Mouse (Mus musculus) small intestine, adult 2 months (tissue): ENCODE data around the gene Igfbp3.

Source experiments
- CTCF ChIP-seq: fragments of 200-500 bp; IDR thresholded peaks from 2 replicates; pipeline ENCODE4 v1.5.1; 2012; ENCODE audit warnings: low read depth, mild to moderate bottlenecking, control low read depth, inconsistent platforms, low read length, moderate library complexity, mixed read lengths; ENCODE audit not compliant: insufficient replicate concordance, insufficient read length; ENCODE audit errors: extremely low read depth
- POLR2A ChIP-seq: fragments of 200-500 bp; IDR thresholded peaks from 2 replicates; pipeline ENCODE4 v1.6.1; 2012; ENCODE audit warnings: low read depth, mild to moderate bottlenecking, control low read depth, inconsistent platforms, low read length, moderate library complexity

DNA sequence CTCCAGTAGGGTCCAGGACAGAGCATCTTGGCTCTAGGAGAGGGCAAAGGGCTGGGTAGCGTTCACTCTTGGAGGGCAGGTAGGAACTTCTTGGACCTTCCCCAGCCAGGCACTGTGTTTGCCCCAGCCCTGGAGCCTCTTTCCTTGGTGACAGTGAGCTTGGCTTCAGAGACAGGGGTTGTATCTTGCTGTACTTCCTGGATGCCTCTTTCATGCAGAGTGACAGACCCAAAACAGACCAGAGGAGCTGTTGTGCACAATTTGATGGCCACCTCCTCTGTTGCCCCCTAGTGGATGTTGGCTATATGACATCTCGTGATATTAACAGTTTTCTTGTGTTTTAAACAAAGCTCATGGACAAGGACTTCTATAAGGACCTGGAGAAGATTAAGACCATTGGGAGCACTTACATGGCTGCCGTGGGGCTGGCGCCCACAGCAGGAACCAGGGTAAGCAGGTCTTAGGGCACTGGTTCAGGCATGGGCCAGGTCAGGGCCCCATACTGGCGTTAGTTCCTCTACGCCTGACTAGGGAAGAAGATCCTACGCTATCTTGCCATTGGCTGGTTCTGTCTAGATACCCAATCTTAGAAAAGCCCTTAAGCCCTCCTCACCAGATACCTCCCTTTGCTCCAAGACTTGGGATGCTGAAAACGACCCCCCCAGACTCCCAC lies 52.1 kb downstream of the Igfbp3 start:
- TF ChIP-seq POLR2A (no peak), CTCF (peak; percentile 41; the same call in 1 of the 2 replicates)
